Mouse (Mus musculus): ENCODE data around the gene H2afb2. TPM values are rescaled to one million over a fixed set of nuclear protein-coding genes. Genes with fewer than 3 reads are reported as not detected.

H2afb2 gene
- polyA plus RNA-seq (2014; fragmentation: Nextera tagmentation; extraction: Ambion mirVana) = not detected in 2 replicates

DNA sequence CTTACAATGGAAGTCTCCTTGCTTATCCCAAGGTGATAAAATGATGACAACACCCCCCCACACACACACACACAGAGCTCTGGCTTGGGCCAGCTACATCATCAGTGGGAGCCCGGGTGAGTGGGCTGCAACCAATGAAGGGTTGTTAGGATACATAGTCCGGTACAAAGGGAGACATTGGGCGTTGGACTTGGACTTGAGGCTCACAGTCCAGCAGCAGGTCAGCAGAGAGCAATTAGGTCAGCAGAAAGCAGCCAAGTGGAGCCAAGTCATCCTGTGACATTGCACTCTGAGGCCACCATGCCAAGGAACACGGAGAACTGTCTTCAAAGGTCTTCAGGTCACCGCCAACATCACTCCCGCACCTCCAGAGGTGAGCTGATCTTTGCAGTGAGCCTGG lies at the start of gene H2afb2:
TSS of gene H2afb2 (plus strand) at position 301 of the 400 bp plus-strand sequence.
- Histone ChIP-seq H3K4me2 (ENCODE audit: low read length) (no peak within 1 kb of the TSS), H3K27me3 (replicated peaks; ENCODE audit: control insufficient read depth, insufficient read depth, low read length) (no peaks in the 10 kb centered on the region), H3K9me3 (ENCODE audit: control insufficient read depth, low read length) (no peaks in the 10 kb centered on the region), H3K27ac (ENCODE audit: low read depth) (no peak within 1 kb of the TSS), H3K4me1 (replicated peaks; ENCODE audit: control insufficient read depth, insufficient read depth, low read length) (no peaks in the 10 kb centered on the region), H3K36me3 (ENCODE audit: control insufficient read depth, insufficient read depth, low read length) (no peaks in the 10 kb centered on the region), H3K9ac (ENCODE audit: low read length) (no peak within 1 kb of the TSS), H3K4me3 (ENCODE audit: low read depth, low read length) (no peak within 1 kb of the TSS)
- ATAC-seq (replicated peaks; ENCODE audit: low FRiP score, low TSS enrichment, low read depth) (no peak), DNase-seq (ENCODE audit: low spot score) (no peak)
- WGBS = 90% methylated on average over 6 of the region's 6 CpGs

Other genes starting within 250 kb of the H2afb2 start
- not detected in 2 replicates for gene Cpxcr1, start 232.2 kb upstream of the H2afb2 start, polyA plus RNA-seq (2014; fragmentation: Nextera tagmentation; extraction: Ambion mirVana)